Mouse (Mus musculus): ENCODE measurements at regions not wholly inside any gene's neighbourhood (a gene's known extent, or its start where the extent isn't known, plus 50 kb on each side); places are given as distances from the start of the nearest gene placed in this dataset.

- DNase-seq, result no peak
These were observed 1284.6 kb upstream of the Cited2 start for GRCm38 (mm10) chr10:16438414-16438813.

- no peak for DNase-seq
These were observed 1281.9 kb upstream of the Cited2 start for GRCm38 (mm10) chr10:16440932-16441640.

DNA sequence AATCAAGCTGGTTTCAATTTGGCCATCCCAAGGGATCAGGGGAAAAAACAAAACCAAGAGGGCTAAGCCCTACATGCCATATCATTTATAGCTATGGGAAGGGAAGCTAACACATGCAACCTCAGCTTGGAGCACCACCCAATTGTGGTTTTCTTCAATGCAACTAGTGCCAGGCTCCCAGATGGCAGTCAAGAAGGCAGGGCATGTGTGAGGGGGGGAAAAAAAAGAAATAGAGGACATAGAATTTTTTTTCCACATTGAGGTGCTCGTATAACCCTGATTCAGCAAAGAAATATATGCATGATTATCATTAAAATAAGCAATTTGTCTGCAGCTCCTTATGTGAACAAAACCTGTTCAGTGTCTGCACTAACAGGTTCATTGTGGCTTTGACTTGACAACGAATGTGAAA is 1281.4 kb upstream of the Cited2 start:
- DNase-seq, result no peak

- DNase-seq, result no peak
These were observed 1279.1 kb upstream of the Cited2 start for GRCm38 (mm10) chr10:16443901-16444300.

DNA sequence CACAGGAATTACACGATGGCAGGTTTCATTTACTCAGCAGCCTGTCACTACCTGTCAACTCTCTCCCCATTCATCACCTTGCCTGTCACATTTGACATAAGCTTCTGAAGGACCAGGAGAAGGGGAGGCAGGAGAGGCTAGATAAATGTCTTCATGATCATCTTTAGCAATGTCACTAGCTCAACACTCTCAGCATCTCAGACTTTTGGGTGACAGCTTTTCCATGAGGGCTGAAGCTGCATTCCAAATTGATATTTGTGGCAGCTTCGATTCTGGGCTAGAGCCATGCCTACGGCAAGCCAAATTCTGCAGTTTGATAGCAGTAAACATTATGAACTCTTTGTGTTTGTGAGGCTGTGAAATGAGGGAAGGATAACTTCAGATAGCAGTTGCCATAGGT is 1255.1 kb upstream of the Cited2 start:
- no peak for DNase-seq

- no peak for DNase-seq
These were observed 1253.3 kb upstream of the Cited2 start for GRCm38 (mm10) chr10:16469711-16470110.

- DNase-seq, result no peak
These were observed 1249.0 kb upstream of the Cited2 start for GRCm38 (mm10) chr10:16473952-16474521.

DNA sequence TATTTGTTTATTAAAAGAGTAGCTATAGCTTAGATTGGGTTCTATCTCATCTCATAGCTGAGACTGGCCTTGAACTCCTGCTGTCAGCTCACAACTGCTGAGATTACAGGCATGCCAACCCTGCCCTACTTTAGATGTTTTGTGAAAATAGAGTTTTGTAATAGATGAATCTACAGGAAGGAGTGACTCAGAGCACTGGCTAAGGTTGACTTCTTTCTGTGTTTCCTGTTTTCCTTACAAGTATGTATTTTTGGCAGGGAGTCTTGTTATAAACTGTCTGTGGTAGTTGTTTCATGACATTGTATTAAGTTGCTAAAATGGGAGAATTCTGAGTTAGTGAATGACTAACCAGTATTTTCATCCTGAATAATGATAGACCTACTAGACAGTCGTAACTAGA is 1224.4 kb upstream of the Cited2 start:
- DNase-seq, result no peak

- DNase-seq, result no peak
These were observed 1215.3 kb upstream of the Cited2 start for GRCm38 (mm10) chr10:16507681-16508080.

GRCm38 (mm10) chr10:16508161-16508560 is 1214.9 kb upstream of the Cited2 start:
- DNase-seq, result no peak

- DNase-seq, result no peak
These were observed 1208.4 kb upstream of the Cited2 start for GRCm38 (mm10) chr10:16514656-16515055.

- DNase-seq, result no peak
These were observed 1201.1 kb upstream of the Cited2 start for GRCm38 (mm10) chr10:16521895-16522294.

- DNase-seq, result no peak
These were observed 1198.9 kb upstream of the Cited2 start for GRCm38 (mm10) chr10:16524101-16524500.

GRCm38 (mm10) chr10:16527693-16528092 is 1195.3 kb upstream of the Cited2 start:
- no peak for DNase-seq

DNA sequence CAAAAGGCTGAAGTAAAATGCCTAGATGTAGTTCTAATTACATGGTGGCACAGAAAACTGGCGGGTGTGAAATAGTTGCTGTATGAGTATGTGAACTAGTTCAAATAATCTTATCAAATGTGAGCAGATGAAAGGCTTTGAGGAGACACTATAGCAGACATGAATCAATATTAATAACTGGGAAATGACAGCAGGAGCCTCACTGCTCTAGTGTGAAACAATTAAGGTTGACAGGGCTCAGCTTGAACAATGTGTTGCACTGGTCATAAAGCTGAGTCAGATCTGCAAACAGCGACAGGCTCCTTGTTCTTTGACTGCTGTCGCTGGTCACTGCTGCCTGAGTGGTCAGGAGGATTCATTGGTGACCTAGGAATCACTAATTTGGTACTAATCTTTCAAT is 1185.4 kb upstream of the Cited2 start:
- no peak for DNase-seq

GRCm38 (mm10) chr10:16538379-16538778 is 1184.6 kb upstream of the Cited2 start:
- DNase-seq, result no peak

DNA sequence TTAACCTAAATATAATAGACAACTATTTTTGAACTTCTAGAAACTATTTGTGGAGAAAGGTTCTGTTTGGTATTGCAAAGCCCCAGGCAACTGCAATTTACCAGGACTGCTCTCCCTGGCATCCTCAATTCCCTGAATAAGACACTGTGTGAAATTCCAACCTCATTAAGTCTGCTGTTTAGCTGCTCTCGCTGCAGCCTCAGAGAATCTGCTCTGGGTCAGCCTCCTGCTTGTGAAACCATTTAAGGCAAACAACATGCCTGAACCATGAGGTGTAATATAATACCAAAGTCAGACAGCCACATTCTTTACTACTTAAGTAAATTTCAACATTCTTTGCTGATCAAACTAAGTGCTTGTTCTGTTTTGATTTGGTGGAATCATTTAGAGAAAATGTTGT is 1177.6 kb upstream of the Cited2 start:
- peak; percentile 4 for DNase-seq

DNA sequence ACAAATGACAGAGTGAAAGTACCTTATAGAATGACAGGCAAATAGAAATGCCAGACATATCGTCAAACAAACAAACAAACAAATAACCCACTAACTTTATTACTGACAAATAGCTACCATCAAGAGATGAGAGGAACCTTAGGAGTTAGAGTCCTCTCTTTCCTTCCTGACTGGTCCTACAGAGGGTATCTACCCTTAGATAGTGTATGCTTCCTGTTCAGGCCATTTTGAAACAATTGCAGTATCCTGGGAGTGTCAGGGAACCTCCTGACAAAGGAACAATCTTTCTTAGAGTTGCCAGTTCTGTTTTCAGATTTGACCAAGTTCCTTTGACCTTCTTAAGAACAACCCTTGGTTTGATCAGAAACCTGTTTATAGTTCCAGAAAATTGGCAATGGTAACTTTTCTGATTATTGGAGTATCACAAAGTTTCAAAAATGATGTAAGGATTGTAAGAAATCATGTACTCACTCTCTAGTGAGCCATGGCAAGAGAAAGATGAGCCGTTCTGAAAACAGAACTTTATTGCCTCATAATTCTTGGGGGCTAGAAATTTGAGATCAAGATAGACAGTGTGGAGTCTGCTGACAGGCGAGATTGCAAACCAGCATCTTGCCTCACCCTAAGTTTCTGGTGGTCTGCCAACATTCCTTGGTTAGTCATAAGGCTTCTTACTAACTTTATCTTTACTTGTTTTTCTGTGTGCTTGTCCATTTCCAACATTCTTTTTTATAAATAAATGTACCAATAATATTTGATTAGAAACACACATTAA is 1170.0 kb upstream of the Cited2 start:
- peak; percentile 41 for DNase-seq

DNA sequence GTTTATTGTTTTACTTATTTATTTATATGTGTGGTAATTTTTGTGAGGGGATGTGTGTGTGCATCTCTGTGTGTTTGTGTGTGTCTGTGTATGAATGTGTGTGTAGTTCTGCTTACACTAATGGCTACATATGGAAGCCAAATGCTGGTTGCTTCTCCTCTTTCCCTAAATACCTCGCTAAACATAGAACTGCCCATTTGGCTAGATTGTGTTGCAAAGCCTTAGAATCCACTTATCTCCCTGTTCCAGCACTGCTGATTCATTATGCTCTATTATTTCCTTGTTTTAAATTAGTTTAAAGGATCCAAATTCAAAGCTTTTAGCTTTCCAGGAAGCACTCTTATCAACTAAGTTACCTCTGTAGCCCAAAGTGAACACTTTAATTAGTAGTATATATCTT is 1148.5 kb upstream of the Cited2 start:
- no peak for DNase-seq

DNA sequence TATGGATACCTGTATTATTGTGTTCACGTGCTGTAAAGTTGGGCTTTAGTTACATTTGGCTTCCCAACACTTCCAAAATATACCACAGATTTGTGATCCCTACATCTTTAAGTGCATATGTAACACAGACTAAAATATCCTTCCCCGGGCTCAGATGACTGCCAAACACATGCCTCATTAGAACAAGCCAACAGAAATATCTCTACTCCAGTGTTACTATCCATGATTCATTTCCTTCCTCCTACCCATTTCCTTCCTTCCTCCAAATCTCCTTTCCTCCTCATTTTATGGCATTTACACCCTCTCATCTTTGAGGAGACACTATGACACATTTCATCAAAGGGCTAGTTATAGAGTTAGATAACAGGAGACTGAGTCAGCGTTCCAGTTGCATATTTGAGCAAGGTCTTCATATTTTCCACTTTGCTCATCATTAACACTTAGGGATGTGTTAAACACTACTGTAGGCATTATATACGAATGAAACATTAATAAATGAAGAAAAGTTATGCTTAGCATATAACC is 1144.4 kb upstream of the Cited2 start:
- no peak for DNase-seq

DNA sequence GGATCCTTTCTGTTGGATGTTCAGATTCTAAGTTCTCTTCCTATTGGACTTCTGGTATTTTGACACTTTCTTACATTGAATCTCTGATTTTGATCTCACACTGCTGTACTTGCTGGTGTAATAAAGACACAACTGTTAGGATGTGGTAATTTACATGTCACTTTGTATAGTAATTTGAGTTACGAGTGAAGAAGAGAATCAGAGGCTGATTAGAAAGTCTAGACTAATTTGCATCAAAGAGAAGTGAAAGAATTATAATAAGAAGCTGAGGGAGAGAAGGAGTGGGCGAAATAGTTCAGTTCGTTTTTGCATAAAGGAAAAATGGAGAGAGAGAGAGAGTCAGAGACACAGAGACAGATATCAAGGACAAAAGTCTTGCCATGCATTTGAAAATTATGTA is 1142.8 kb upstream of the Cited2 start:
- DNase-seq, result no peak

GRCm38 (mm10) chr10:16588833-16589232 is 1134.2 kb upstream of the Cited2 start:
- no peak for DNase-seq

DNA sequence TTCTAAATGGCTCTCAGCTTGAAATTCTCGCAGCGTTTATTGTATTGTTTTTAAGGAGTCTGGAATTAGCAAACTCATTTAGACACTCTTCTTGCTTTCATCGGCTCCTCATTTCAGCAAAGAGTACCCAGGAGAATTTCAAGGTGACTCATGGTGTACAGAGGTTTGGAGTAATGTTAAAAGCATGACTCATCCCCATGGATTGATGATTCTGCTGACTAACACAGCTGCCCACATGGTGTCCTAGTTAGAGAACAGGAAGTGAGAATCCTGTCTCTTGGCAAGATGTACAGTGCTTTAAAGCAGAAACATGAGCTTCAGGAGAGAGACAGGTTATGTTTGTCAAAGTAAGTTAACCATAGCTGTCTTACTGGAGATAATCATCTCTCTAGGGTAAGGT is 1133.6 kb upstream of the Cited2 start:
- no peak for DNase-seq

DNA sequence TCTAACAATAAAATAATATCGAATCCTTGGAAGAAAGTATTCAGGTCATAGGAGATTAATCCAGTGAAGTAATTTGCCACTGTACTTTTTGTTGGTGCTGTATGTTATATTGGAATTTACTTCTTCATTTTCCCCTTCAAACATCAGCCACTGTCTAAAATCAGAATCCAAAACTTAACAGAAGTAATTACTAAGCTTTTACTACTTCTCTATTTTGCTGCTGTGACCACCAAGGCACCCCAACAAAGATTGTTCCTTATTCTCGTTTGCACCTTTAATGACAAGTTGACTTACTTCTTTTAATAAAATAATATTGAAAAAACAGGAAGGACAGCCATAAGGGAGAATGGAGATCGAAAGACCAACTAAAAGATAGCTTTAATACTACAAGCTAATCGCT is 1130.1 kb upstream of the Cited2 start:
- DNase-seq, result no peak
